Mouse (Mus musculus) cerebellum, adult 2 months (tissue): ENCODE measurements around the gene Nuf2.

Experiments used
- CTCF ChIP-seq: fragments of 200-500 bp; IDR thresholded peaks from 2 replicates; pipeline ENCODE4 v1.5.1; 2011; ENCODE audit warnings: low read depth, mild to moderate bottlenecking, control low read depth, low read length, moderate library complexity, borderline replicate concordance; ENCODE audit not compliant: insufficient read depth
- POLR2A ChIP-seq: fragments of 200-500 bp; IDR thresholded peaks from 2 replicates; pipeline ENCODE4 v1.6.1; 2011; ENCODE audit warnings: low read length, control low read depth, borderline replicate concordance; ENCODE audit not compliant: insufficient read depth

DNA sequence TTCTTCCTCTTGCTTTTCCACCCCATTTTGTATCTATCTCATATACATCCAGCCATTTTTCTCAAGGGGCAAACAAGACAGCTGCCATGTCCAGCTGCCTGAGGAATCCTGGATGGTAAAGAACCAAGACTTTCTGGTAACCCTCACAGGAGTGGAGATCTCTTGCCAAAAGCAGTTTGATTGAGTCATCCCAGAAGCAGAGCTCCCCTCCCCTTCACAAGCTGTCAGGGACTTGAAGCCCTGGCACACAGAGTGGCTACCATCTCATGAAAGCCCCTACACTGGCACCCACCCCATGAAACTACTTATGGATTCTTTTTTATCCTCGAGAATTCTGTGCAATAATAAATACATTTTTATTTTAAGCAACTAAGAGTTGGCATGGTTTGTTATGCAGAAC, 39.7 kb downstream of the Nuf2 start:
- TF ChIP-seq POLR2A (no peak), CTCF (no peak)
